Mouse (Mus musculus) Patski (cell line): Measurements from ENCODE around the gene Ccdc149. TPM values are rescaled to one million over a fixed set of nuclear protein-coding genes. Genes with fewer than 3 reads are reported as not detected.

Experiments used
- ATAC-seq: fragments of 100-300 bp; one replicate; pipeline ENCODE4 v1.8.0; 2021
- CTCF ChIA-PET: fragments of 350-600 bp; sonication (Branson Sonifier 250); formaldehyde crosslinking; loops from one replicate; lab custom pipeline; 2022; ENCODE audit warnings: inconsistent platforms; lab: Charles Lee
- POLR2A ChIA-PET: fragments of 350-600 bp; sonication (Branson Sonifier 250); formaldehyde crosslinking; loops from one replicate; lab custom pipeline; 2022; ENCODE audit warnings: antibody characterized with exemption, inconsistent platforms; lab: Charles Lee
- DNase-seq: peaks from one replicate; pipeline ENCODE4 v3.0.0-alpha.2; 2011; ENCODE audit warnings: low read depth, low spot score
- H3K27me3 ChIP-seq: fragments of 371-371 bp; one replicate; pipeline ENCODE4 v1.5.1; 2021
- CTCF ChIP-seq: fragments of 100-300 bp; IDR thresholded peaks from one replicate; pipeline ENCODE4 v1.5.1; 2021
- in situ Hi-C: fragments of 300-500 bp; cut with MboI; formaldehyde crosslinking; loops from 3 replicates; pipeline ENCODE4 v1.11.1; 2018; ENCODE audit warnings: low pct_unique_long_range_greater_than_20kb, mixed read lengths
- polyA plus RNA-seq: library from polyadenylated mRNA; unstranded; gene quantifications from one replicate; pipeline ENCODE4 v1.2.3, GENCODE M21; 2021

The Ccdc149 gene
- polyA plus RNA-seq, 1 experiment from 2014 or later, result 10.2 TPM

- POLR2A ChIA-PET, result no interaction called here
- in situ Hi-C loops, result no loop called here
- no peak for TF ChIP-seq CTCF
- no peak for ATAC-seq
- H3K27me3 ChIP-seq, result no peaks in the 10 kb centered on the region
- no peak for DNase-seq
- CTCF ChIA-PET, result interaction anchor here (2.5 kb wide), 1 partner anchor 14 kb away, joined by 10 read pairs; no protein-coding TSS in a partner anchor
Measured at GRCm38 (mm10) chr5:52332120-52332519, 139.2 kb downstream of the Ccdc149 start.

Other genes with a start within 250 kb of the Ccdc149 start
- 2.4 TPM for gene Sod3, start 107.7 kb downstream of the Ccdc149 start, polyA plus RNA-seq
- gene Lgi2, start 94.9 kb upstream of the Ccdc149 start, polyA plus RNA-seq, result 0.39 TPM
- gene Sepsecs, start 198.2 kb upstream of the Ccdc149 start, polyA plus RNA-seq, result 12.8 TPM